Mouse (Mus musculus) spleen, postnatal 10 days (tissue): Measurements from ENCODE around the gene Lcn11.

Experiments
- DNase-seq, 2 experiments: peaks; one replicate each; pipeline ENCODE4 v3.0.0; 2021 to 2022; ENCODE audit warnings: low spot score in 2 of 2

Lcn11 gene

DNA sequence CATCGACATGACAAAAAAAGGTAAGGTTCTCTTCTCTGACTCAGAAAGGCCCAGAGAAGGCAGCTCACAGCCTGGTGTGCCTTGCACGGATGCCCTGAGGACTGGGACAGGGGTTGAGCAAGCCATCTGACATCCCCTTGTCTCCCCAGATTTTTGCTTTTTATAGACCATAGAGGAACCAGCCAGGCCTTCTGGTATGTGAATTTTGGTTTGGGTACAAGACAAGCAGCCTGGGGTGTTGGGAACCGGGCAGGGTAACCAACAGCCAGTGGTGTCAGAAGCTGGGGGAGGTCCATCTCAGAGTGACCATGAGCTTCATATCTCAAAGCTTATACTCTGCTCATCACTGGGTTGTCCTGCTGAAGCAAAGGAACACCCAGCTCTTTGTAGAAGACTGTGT is 47.9 kb downstream of the Lcn11 start:
- no peak for DNase-seq

DNA sequence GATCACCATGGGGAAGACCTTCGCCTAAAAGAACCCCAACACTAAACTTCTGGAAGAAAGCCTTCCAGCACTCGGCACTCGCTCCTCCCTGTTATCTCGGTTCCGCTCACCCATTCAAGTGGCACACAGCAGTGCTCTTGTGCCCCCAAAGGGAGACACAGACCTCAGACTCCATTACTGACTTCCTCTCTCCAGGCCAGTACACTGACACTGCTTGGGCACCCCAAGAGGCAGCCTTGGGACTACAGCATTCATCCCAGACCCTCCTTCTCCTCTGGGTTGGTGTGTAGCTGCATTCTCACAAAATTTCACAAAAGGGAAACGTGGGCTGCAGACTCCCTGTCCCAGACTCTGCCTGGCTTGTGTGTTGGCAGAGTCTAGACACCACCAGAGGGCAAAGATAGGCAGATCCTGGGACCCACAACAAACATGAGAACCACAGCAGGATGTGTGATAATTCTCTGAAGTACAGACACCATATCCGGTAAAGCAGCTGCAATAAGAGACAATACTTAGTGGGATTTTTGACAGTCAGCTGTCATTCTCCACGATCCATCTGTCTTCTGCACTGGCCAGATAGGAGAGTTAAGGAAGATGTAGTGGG is 51.6 kb downstream of the Lcn11 start:
- no peak for DNase-seq
